Mouse (Mus musculus) embryonic fibroblast, embryonic 13.5 days (primary cell): Measurements from ENCODE around the gene Rom1.

Source experiments
- CTCF ChIP-seq: IDR thresholded peaks from 2 replicates; pipeline ENCODE4 v1.5.1; 2011; ENCODE audit warnings: mild to moderate bottlenecking, control low read depth, low read length, moderate library complexity, borderline replicate concordance; ENCODE audit not compliant: insufficient read depth
- POLR2A ChIP-seq: IDR thresholded peaks from 2 replicates; pipeline ENCODE4 v1.6.1; 2011; ENCODE audit warnings: low read depth, mild to moderate bottlenecking, control low read depth, low read length, moderate library complexity

DNA sequence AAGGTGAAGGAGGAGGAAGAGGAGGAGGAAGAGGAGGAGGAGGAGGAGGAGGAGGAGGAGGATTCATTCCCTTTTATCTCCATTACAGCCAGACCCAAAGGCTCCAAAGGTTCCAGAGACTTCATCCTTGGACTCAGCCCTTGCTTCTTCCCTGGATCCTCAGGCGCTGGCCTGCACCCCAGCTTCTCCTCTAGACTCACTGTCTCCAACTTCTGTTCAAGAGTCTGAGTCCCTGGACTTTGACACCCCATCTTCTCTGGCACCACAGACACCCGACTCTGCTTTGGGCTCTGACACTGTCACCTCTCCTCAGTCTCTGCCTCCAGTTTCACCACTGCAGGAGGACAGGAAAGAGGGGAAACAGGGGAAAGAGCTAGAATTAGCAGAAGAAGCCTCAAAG, 33.1 kb upstream of the Rom1 start:
- TF ChIP-seq CTCF, result no peak
- no peak for TF ChIP-seq POLR2A
